Mouse (Mus musculus) forebrain, embryonic 15.5 days (tissue): ENCODE measurements around the gene Fbxo41. TPM values are rescaled to one million over a fixed set of nuclear protein-coding genes. Genes with fewer than 3 reads are reported as not detected.
"Not testable (repeated sequence)": the region's sequence is repeated elsewhere in the genome, so short reads cannot be mapped to it uniquely, and the experiment has no call there.

ENCODE experiments used
- ATAC-seq: fragments of 200-750 bp; cut with Nextera tagmentation; replicated peaks from 2 replicates; pipeline ENCODE4 v1.8.0; 2017; ENCODE audit warnings: mild to moderate bottlenecking, moderate TSS enrichment, moderate library complexity
- H3K27ac ChIP-seq: fragments of 300-500 bp; sonication (generic); replicated peaks from 2 replicates; pipeline ENCODE4 v1.5.1; 2015; ENCODE audit warnings: mild to moderate bottlenecking, inconsistent platforms
- H3K27me3 ChIP-seq: fragments of 300-500 bp; sonication (generic); 2 replicates; pipeline ENCODE4 v1.6.1; 2015; ENCODE audit warnings: inconsistent platforms
- H3K36me3 ChIP-seq: fragments of 300-500 bp; sonication (generic); 2 replicates; pipeline ENCODE4 v1.6.1; 2015; ENCODE audit warnings: mild to moderate bottlenecking, inconsistent platforms
- H3K4me1 ChIP-seq: fragments of 300-500 bp; sonication (generic); 2 replicates; pipeline ENCODE4 v1.6.1; 2015; ENCODE audit warnings: inconsistent platforms
- H3K4me2 ChIP-seq: fragments of 300-500 bp; sonication (generic); replicated peaks from 2 replicates; pipeline ENCODE4 v1.6.1; 2015; ENCODE audit warnings: mild to moderate bottlenecking, inconsistent platforms
- H3K4me3 ChIP-seq: fragments of 300-500 bp; sonication (generic); 2 replicates; pipeline ENCODE4 v1.5.1; 2015; ENCODE audit warnings: mild to moderate bottlenecking, inconsistent platforms
- H3K9ac ChIP-seq: fragments of 300-500 bp; sonication (generic); replicated peaks from 2 replicates; pipeline ENCODE4 v1.6.1; 2015; ENCODE audit warnings: mild to moderate bottlenecking, inconsistent platforms
- H3K9me3 ChIP-seq: fragments of 300-500 bp; sonication (generic); 2 replicates; pipeline ENCODE4 v1.6.1; 2016; ENCODE audit warnings: inconsistent platforms
- WGBS: fragments of 180-500 bp; shearing (Covaris S2); methylation state at CpG from one replicate; pipeline ENCODE4 v1.1.7; 2015; ENCODE audit warnings: mixed read lengths; 5-methylcytosine and 5-hydroxymethylcytosine counted together
- polyA plus RNA-seq: library from polyadenylated mRNA; unstranded; fragments of >200 nt; fragmentation: Nextera tagmentation; extraction: Ambion mirVana; gene quantifications from 2 replicates; pipeline ENCODE4 v1.2.1, GENCODE M21; 2015

Gene Fbxo41
- polyA plus RNA-seq, 1 experiment from 2014 or later: 7.2 TPM

DNA sequence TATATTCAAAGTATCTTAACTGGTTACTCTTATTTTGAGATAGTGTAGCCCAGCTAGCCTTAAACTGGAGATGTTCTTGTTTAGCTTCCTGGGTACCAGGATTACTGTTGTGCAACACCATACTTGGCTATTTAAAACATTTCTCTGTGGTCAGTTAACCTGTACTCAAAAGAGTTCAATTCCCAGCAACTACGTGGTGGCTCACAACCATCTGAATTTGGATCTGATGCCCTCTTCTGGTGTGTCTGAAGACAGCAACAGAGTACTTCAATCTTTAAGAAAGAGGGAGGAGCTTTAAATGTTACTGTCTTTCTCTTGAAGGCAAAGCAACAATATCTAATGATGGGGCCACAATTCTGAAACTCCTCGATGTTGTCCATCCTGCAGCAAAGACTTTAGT is 43.2 kb downstream of the Fbxo41 start:
- Histone ChIP-seq H3K27me3 (no peaks in the 10 kb centered on the region), H3K9me3 (no peaks in the 10 kb centered on the region), H3K4me1 (peaks cover 20% of the 10 kb centered on the region), H3K4me3 (no peak overlapping the region), H3K9ac (no peak overlapping the region), H3K36me3 (peaks cover 54% of the 10 kb centered on the region), H3K27ac (no peak overlapping the region), H3K4me2 (no peak overlapping the region)
- ATAC-seq: no peak
- 84% methylated on average over 2 of the region's 2 CpGs for WGBS

DNA sequence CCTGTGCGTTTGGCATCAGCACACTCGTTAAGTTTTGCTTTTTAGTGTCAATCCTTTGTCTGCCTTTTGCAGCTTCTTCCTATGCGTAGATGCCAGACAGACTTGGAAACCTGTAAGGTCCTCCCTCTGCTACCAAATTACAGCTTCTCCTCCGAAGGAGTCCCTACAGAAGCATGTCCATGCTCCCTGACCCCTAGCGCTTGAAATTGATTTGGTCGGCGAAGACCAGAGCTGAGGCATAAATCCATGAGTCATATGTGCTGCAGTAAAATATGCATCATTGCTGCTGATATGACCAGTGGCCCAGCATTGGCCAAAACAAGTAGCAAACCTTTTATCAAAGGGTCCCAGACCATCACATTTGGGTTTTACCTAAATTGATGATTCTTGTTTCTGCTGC is 50.0 kb downstream of the Fbxo41 start:
- peak overlapping the region; percentile 90 for H3K27ac ChIP-seq
- H3K4me2 ChIP-seq: peak overlapping the region; percentile 91
- 12% methylated on average over 7 of the region's 7 CpGs for WGBS
- H3K9me3 ChIP-seq: no peaks in the 10 kb centered on the region
- no peaks in the 10 kb centered on the region for H3K36me3 ChIP-seq
- H3K27me3 ChIP-seq: no peaks in the 10 kb centered on the region
- peaks cover 47% of the 10 kb centered on the region for H3K4me1 ChIP-seq
- H3K4me3 ChIP-seq: peak overlapping the region; percentile 85
- ATAC-seq: no peak
- peak overlapping the region; percentile 86 for H3K9ac ChIP-seq

DNA sequence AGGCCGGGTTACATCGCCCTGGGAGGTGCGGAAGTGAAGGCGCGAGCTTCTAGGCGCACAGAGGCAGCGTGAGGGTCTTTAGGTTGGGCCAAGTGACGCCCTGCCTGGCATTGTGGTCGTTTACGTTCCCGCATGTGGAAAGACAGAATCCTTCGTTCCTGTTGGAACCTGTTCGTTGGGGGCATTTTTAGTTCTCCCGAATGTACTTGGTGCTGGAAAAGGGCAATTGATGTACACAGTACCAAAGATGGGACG is 50.5 kb downstream of the Fbxo41 start:
- Histone ChIP-seq H3K27me3 (no peaks in the 10 kb centered on the region), H3K4me2 (peak overlapping the region; percentile 91), H3K4me1 (peaks cover 47% of the 10 kb centered on the region), H3K36me3 (no peaks in the 10 kb centered on the region), H3K4me3 (peak overlapping the region; percentile 85), H3K27ac (peak overlapping the region; percentile 90), H3K9ac (peak overlapping the region; percentile 86), H3K9me3 (no peaks in the 10 kb centered on the region)
- under 1% methylated on average over 15 of the region's 15 CpGs for WGBS
- no peak for ATAC-seq

DNA sequence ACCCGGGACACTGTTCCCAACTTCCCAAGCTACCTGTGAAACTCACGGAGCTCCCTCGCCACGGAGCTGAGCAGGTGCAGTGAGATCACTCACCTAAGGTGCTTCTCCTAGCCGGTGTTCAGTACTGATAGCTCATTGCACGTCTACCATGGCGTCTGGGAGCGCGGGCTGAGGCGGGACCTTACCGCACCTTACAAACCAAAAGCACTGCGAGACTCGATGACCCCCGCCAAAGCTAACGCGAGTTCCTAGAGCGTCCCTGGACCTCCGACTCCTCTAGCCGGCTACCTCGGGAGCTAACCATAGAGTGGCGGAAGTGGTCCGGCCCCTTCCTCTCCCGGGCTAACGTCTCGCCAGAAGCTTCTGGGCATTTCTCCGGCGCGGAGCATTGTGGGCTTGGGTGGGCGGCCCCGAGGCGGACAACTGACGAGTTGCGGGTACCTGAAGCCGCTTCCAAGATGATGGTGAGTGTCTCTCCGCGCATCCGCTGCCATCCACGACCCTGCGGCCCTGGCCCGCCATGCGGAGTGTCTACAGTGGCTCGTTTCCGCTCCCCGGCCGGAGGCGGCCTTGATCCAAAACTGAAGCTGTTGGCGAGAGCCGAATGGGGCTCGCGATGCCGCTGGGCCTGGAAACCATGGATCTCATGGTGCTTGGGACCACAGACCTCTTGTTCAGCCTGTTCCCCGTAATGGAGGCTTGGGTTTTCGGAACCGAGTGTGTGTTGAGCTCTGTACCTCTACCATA is 51.0 kb downstream of the Fbxo41 start, which contains the start of gene Pradc1:
Gene Pradc1 (minus strand): TSS at position 307 of the 747 bp plus-strand sequence.
- peak; percentile 95 for ATAC-seq

DNA sequence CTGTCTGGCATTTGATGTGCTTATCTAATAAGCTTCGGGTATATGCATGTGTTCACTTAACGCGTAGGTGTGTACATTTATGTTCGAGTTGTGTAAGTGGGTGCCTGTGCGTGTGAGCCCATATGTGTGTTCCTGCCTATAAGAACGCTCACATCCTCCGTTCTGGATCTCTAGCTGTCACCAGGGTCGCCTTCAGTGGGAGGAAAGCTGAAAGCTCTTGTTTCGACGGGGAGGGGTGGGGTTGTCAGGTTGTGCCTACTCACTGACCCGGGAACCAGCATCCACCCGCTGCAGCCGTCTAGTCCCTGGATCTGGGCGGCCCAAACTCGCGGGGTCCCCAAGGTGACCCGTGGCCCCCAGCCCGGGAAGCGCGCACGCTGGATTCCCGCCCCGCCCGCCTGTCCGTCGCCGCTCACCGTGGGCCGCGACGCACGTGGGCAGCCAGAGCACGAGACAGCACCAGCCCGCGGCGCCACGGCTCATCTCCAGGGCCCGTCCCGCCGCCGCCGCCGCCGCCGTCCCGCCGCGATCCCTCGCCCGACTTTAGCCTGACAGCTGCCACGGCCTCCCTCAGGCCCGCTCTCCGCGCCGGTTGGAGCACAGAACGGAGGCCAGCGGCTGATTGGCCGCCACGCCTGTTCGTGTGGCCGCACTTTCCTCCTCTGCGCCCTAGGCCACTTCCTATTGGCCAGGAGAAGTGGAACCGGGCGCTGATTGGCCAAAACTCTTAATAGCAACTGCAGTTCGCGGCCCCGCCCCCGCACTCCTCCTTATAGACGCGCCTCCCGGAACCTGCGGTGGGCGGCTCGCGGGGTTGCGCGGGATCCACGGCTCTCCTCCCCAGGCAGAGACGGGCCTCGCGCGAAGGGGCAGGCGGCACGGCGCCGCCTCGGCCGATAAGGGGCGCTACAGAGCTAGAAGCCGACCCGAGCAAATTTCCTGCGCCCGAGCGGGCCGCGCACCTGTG is 51.8 kb downstream of the Fbxo41 start, which contains the start of gene Cct7:
Gene Cct7 (plus strand): TSS at position 818 of the 967 bp plus-strand sequence.
- WGBS: 3% methylated on average over 96 of the region's 96 CpGs
- H3K27ac ChIP-seq: peak within 1 kb of the TSS; percentile 90
- peaks cover 39% of the 10 kb centered on the region for H3K4me1 ChIP-seq
- H3K27me3 ChIP-seq: no peaks in the 10 kb centered on the region
- peak; percentile 94 for ATAC-seq
- peak within 1 kb of the TSS; percentile 91 for H3K4me2 ChIP-seq
- peak within 1 kb of the TSS; percentile 86 for H3K9ac ChIP-seq
- 0 out of 2 replicates have a peak, but pooled peaks cover 3% of the 10 kb centered on the region for H3K36me3 ChIP-seq
- peak within 1 kb of the TSS; percentile 85 for H3K4me3 ChIP-seq
- H3K9me3 ChIP-seq: no peaks in the 10 kb centered on the region

More for the DNA sequence above, 51.0 kb downstream of the Fbxo41 start, which contains the start of gene Pradc1:
- H3K36me3 ChIP-seq: no peaks in the 10 kb centered on the region
- H3K4me1 ChIP-seq: peaks cover 46% of the 10 kb centered on the region
- H3K9ac ChIP-seq: peak within 1 kb of the TSS; percentile 86
- no peaks in the 10 kb centered on the region for H3K27me3 ChIP-seq
- H3K4me3 ChIP-seq: peak within 1 kb of the TSS; percentile 85
- peak within 1 kb of the TSS; percentile 91 for H3K4me2 ChIP-seq
- WGBS: under 1% methylated on average over 54 of the region's 54 CpGs
- peak within 1 kb of the TSS; percentile 90 for H3K27ac ChIP-seq
- no peaks in the 10 kb centered on the region for H3K9me3 ChIP-seq

DNA sequence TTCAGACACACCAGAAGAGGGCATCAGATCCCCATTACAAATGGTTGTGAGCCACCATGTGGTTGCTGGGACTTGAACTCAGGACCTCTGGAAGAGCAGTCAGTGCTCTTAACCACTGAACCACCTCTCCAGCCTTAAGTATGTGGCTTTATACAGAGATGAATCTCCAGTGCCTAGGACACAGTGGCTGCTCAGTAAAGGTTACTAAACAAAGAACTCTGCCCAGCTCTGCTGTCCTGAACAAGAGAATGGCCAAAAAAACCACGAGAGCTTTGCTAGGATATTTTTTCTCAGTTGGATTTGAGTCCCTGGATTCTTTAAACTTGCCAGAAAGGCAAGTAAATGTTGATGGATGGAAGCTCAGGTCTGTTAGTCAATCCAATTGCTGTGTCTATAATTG is 52.7 kb downstream of the Fbxo41 start:
- not testable (repeated sequence) for H3K9ac ChIP-seq, H3K9me3 ChIP-seq, H3K27me3 ChIP-seq, H3K27ac ChIP-seq, ATAC-seq, H3K4me2 ChIP-seq, H3K4me3 ChIP-seq, H3K36me3 ChIP-seq
- 50% methylated on average over 1 of the region's 1 CpGs for WGBS
- H3K4me1 ChIP-seq: peaks cover 32% of the 10 kb centered on the region

DNA sequence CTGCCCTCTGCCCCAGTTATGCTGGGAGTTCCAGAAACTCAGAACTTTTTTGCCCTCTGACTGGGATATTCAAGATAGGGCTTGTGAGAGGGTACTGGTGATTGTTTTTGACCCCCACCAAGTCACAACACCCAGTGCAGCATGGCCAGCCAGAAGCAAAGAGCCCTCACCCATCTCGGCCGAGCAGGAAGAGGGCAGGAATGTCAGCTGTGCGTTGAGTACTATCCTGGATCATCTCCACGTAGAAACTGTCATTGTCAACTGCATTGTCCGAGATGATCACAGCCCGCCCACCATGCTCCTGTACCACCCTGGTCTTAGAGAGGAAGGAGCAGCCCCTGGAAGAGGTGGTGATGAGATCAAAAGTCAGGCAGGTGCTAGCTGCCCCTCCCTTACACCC is 55.4 kb downstream of the Fbxo41 start:
- 89% methylated on average over 6 of the region's 6 CpGs for WGBS
- ATAC-seq: no peak
- Histone ChIP-seq H3K27me3 (no peaks in the 10 kb centered on the region), H3K9ac (no peak overlapping the region), H3K4me1 (peaks cover 7% of the 10 kb centered on the region), H3K9me3 (no peaks in the 10 kb centered on the region), H3K36me3 (peaks cover 10% of the 10 kb centered on the region; the same call in 1 of the 2 replicates), H3K4me3 (no peak overlapping the region), H3K27ac (no peak overlapping the region), H3K4me2 (no peak overlapping the region)

DNA sequence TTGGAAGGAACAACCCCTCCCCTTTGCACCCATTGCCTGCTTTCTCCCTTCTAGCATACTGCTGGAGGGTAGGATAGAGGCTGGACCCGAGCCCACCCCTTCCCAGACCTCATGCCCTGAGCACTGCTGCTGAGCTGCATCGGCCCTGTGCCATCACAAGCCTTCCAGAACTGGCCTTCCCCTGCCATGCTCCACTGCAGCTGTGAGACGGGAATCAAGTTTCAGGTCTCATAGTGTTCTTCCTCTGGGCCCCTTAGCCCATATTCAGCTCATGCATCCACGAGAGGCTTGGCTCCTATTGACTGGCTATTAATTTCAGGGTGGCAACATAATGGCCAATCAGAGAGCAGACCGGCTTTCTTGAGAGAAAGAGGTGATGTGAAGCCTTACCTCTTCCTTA is 57.5 kb downstream of the Fbxo41 start:
- Histone ChIP-seq H3K36me3 (peaks cover 17% of the 10 kb centered on the region), H3K4me2 (no peak overlapping the region)
- 83% methylated on average over 5 of the region's 5 CpGs for WGBS

DNA sequence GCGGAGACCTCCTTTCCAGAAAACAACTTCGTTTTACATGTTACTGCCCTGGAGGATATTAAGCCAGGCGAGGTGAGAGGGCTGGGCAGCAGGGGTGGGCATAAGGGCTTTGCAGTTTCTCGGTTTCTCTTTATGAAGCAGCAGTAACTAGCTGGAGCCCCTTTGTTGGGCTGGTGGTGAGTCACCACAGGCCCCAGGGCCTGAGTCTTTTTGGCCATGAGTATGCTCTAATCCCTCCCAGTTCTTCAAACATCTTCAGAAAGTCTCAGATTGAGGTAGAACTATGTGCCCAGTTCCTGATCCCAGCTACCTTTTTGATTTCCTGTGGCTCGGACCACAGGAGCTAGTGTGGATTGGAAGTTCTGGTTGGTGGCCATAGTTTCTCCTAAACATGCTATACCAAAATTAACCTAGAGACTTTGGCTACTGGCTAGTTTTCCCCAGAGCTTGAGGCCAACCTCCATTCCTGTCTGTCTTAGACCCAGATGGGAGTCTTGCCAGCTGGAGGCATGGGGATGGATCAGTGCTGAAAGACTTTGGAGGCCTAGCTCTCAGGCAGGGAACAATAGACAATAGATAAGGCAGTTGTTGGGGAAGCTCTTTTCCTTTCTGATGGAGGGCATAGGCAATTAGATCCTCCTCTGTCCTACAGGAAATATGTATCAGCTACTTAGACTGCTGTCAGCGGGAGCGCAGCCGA is 58.4 kb downstream of the Fbxo41 start:
- no peaks in the 10 kb centered on the region for H3K27me3 ChIP-seq
- no peak overlapping the region for H3K9ac ChIP-seq
- no peak for ATAC-seq
- no peak overlapping the region for H3K4me2 ChIP-seq
- H3K36me3 ChIP-seq: peaks cover 25% of the 10 kb centered on the region
- 90% methylated on average over 8 of the region's 8 CpGs for WGBS
- no peak overlapping the region for H3K4me3 ChIP-seq
- H3K9me3 ChIP-seq: no peaks in the 10 kb centered on the region
- H3K27ac ChIP-seq: no peak overlapping the region
- H3K4me1 ChIP-seq: no peaks in the 10 kb centered on the region

More for the DNA sequence above, 57.5 kb downstream of the Fbxo41 start:
- no peak overlapping the region for H3K9ac ChIP-seq
- no peaks in the 10 kb centered on the region for H3K27me3 ChIP-seq
- no peak overlapping the region for H3K4me3 ChIP-seq
- ATAC-seq: no peak
- H3K9me3 ChIP-seq: no peaks in the 10 kb centered on the region
- H3K4me1 ChIP-seq: peaks cover 1% of the 10 kb centered on the region; the same call in 1 of the 2 replicates
- no peak overlapping the region for H3K27ac ChIP-seq

DNA sequence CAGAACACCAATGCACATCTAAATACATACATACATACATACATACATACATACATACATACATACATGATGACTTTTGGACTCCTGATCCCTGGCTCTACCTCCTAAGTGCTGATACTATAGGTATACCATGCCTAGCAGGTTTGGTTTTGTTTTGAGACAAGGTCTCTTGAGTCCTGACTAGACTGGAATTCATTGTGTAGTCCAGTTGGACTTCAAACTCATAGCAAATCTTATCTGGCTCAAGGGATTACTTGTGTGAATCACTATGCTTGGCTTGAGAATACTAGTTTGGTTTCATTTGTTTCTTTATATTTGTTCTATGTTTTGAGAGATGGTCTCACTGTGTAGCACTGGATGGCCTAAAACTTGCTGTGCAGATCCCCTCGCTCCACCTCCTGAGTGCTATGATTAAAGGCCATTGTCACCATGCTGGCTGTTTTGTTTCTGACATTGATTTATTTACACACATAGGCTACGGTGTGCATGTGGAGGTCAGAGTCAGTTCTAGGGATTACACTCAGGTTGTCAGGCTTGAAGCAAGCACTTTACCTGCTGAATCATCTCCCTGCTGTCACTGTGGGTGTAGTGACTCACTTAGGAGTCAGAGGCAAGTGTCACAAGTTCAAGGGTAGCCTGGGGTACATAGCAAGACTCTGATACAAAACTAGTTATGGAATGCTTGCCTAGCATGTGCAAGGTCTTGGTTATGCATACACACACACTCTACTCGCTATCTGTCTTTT is 59.1 kb downstream of the Fbxo41 start:
- peaks cover 32% of the 10 kb centered on the region for H3K36me3 ChIP-seq
- H3K4me3 ChIP-seq: no peak overlapping the region
- H3K4me2 ChIP-seq: no peak overlapping the region
- no peak overlapping the region for H3K9ac ChIP-seq
- H3K27ac ChIP-seq: no peak overlapping the region
- H3K27me3 ChIP-seq: no peaks in the 10 kb centered on the region
- no peak for ATAC-seq
- WGBS: 93% methylated on average over 3 of the region's 3 CpGs
- no peaks in the 10 kb centered on the region for H3K9me3 ChIP-seq
- H3K4me1 ChIP-seq: no peaks in the 10 kb centered on the region

DNA sequence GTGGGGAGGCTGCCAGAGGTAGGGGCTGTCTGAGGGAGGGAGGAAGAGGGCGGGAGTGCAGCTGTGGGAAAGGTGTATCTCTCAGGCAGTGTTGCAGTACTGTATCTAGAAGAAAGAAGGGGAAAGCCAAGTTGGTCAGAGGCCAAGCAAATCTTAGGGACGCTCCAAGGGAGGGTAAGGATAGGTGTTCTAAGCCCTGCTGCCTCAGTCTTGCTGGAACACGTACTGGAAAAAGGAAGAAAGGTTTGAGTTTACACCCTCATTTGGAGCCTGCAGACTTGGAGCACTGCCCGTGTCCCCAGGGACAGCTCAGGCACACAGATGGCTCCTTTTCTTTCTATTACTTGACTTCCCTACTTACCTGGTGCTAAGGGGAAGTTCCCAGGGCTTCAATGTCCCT is 61.7 kb downstream of the Fbxo41 start:
- 88% methylated on average over 4 of the region's 4 CpGs for WGBS
- Histone ChIP-seq H3K9ac (no peak overlapping the region), H3K27ac (no peak overlapping the region), H3K36me3 (peaks cover 32% of the 10 kb centered on the region), H3K9me3 (no peaks in the 10 kb centered on the region), H3K4me3 (no peak overlapping the region), H3K27me3 (no peaks in the 10 kb centered on the region), H3K4me2 (no peak overlapping the region), H3K4me1 (no peaks in the 10 kb centered on the region)
- no peak for ATAC-seq
